Mouse (Mus musculus): ENCODE data around the gene Itga6. TPM values are rescaled to one million over a fixed set of nuclear protein-coding genes. Genes with fewer than 3 reads are reported as not detected.

The Itga6 gene
- polyA plus RNA-seq, 1 experiment = 0.03 TPM

GRCm38 (mm10) chr2:71786591-71787155 lies 41.3 kb downstream of the Itga6 start:
- H3K36me3 ChIP-seq (ENCODE audit: control insufficient read depth) = no peaks in the 10 kb centered on the region
- peaks cover 49% of the 10 kb centered on the region for H3K27me3 ChIP-seq (ENCODE audit: control insufficient read depth)
- TF ChIP-seq TAL1 (IDR thresholded peaks at IDR 0.05; ENCODE audit: low read length) (no peak), GATA1 (IDR thresholded peaks at IDR 0.05; ENCODE audit: low read length) (no peak)
- peak overlapping the region; percentile 65 for H3K4me3 ChIP-seq (replicated peaks)
- no peaks in the 10 kb centered on the region for H3K9me3 ChIP-seq (ENCODE audit: control insufficient read depth, low read length)
- peaks cover 15% of the 10 kb centered on the region for H3K4me1 ChIP-seq (ENCODE audit: control insufficient read depth)

GRCm38 (mm10) chr2:71787156-71787590 lies 41.8 kb downstream of the Itga6 start:
- Histone ChIP-seq H3K4me1 (ENCODE audit: control insufficient read depth) (peaks cover 15% of the 10 kb centered on the region), H3K9me3 (ENCODE audit: control insufficient read depth, low read length) (no peaks in the 10 kb centered on the region), H3K27me3 (ENCODE audit: control insufficient read depth) (peaks cover 49% of the 10 kb centered on the region), H3K4me3 (replicated peaks) (peak overlapping the region; percentile 65), H3K36me3 (ENCODE audit: control insufficient read depth) (no peaks in the 10 kb centered on the region)
- TF ChIP-seq GATA1 (IDR thresholded peaks at IDR 0.05; ENCODE audit: low read length) (no peak), TAL1 (IDR thresholded peaks at IDR 0.05; ENCODE audit: low read length) (no peak)

GRCm38 (mm10) chr2:71787591-71788460 lies 42.4 kb downstream of the Itga6 start:
- peaks cover 49% of the 10 kb centered on the region for H3K27me3 ChIP-seq (ENCODE audit: control insufficient read depth)
- no peaks in the 10 kb centered on the region for H3K9me3 ChIP-seq (ENCODE audit: control insufficient read depth, low read length)
- H3K4me1 ChIP-seq (ENCODE audit: control insufficient read depth) = peaks cover 15% of the 10 kb centered on the region
- no peaks in the 10 kb centered on the region for H3K36me3 ChIP-seq (ENCODE audit: control insufficient read depth)
- peak overlapping the region; percentile 65 for H3K4me3 ChIP-seq (replicated peaks)
- TF ChIP-seq TAL1 (IDR thresholded peaks at IDR 0.05; ENCODE audit: low read length) (no peak), GATA1 (IDR thresholded peaks at IDR 0.05; ENCODE audit: low read length) (no peak)

DNA sequence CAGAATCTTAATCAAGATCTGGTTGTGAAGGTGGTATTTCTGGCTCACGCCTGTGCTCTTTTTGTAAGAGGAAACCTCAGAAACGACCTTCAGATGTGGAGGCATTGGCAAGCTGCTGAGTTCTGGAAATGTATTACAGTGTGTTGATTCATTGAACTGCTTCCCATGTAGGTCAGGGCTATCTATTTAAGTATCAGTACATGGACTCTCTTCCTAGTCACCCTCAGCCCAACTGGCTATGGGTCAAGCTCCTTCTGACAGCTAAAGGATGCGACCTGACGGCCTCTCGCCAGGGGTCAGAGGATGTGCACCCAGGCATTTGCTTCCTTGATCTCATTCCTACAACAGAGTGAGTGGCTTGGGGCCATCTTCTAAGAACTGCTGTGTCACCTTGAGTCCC lies 45.3 kb downstream of the Itga6 start:
- Histone ChIP-seq H3K27me3 (ENCODE audit: control insufficient read depth) (peaks cover 36% of the 10 kb centered on the region), H3K36me3 (ENCODE audit: control insufficient read depth) (no peaks in the 10 kb centered on the region), H3K4me1 (ENCODE audit: control insufficient read depth) (peaks cover 15% of the 10 kb centered on the region), H3K9me3 (ENCODE audit: control insufficient read depth, low read length) (no peaks in the 10 kb centered on the region), H3K4me3 (replicated peaks) (no peak overlapping the region)
- no peak for TF ChIP-seq TAL1 (IDR thresholded peaks at IDR 0.05; ENCODE audit: low read length)
- TF ChIP-seq GATA1 (IDR thresholded peaks at IDR 0.05; ENCODE audit: low read length) = no peak

GRCm38 (mm10) chr2:71791203-71791602 lies 45.8 kb downstream of the Itga6 start:
- Histone ChIP-seq H3K4me1 (ENCODE audit: control insufficient read depth) (peaks cover 15% of the 10 kb centered on the region), H3K4me3 (replicated peaks) (no peak overlapping the region), H3K9me3 (ENCODE audit: control insufficient read depth, low read length) (no peaks in the 10 kb centered on the region), H3K36me3 (ENCODE audit: control insufficient read depth) (no peaks in the 10 kb centered on the region), H3K27me3 (ENCODE audit: control insufficient read depth) (peaks cover 32% of the 10 kb centered on the region)
- TF ChIP-seq GATA1 (IDR thresholded peaks at IDR 0.05; ENCODE audit: low read length) (no peak), TAL1 (IDR thresholded peaks at IDR 0.05; ENCODE audit: low read length) (no peak)

- Histone ChIP-seq H3K27me3 (ENCODE audit: control insufficient read depth) (peaks cover 5% of the 10 kb centered on the region), H3K36me3 (ENCODE audit: control insufficient read depth) (no peaks in the 10 kb centered on the region), H3K4me1 (ENCODE audit: control insufficient read depth) (no peaks in the 10 kb centered on the region), H3K4me3 (replicated peaks) (no peak overlapping the region), H3K9me3 (ENCODE audit: control insufficient read depth, low read length) (no peaks in the 10 kb centered on the region)
- no peak for TF ChIP-seq GATA1 (IDR thresholded peaks at IDR 0.05; ENCODE audit: low read length)
- TF ChIP-seq TAL1 (IDR thresholded peaks at IDR 0.05; ENCODE audit: low read length) = no peak
Measured at GRCm38 (mm10) chr2:71794139-71794538, 48.7 kb downstream of the Itga6 start.

- Histone ChIP-seq H3K4me3 (replicated peaks) (no peak overlapping the region), H3K36me3 (ENCODE audit: control insufficient read depth) (no peaks in the 10 kb centered on the region), H3K4me1 (ENCODE audit: control insufficient read depth) (no peaks in the 10 kb centered on the region), H3K9me3 (ENCODE audit: control insufficient read depth, low read length) (no peaks in the 10 kb centered on the region), H3K27me3 (ENCODE audit: control insufficient read depth) (no peaks in the 10 kb centered on the region)
- TF ChIP-seq TAL1 (IDR thresholded peaks at IDR 0.05; ENCODE audit: low read length) = no peak
- TF ChIP-seq GATA1 (IDR thresholded peaks at IDR 0.05; ENCODE audit: low read length) = no peak
Measured at GRCm38 (mm10) chr2:71796787-71797186, 51.4 kb downstream of the Itga6 start.

DNA sequence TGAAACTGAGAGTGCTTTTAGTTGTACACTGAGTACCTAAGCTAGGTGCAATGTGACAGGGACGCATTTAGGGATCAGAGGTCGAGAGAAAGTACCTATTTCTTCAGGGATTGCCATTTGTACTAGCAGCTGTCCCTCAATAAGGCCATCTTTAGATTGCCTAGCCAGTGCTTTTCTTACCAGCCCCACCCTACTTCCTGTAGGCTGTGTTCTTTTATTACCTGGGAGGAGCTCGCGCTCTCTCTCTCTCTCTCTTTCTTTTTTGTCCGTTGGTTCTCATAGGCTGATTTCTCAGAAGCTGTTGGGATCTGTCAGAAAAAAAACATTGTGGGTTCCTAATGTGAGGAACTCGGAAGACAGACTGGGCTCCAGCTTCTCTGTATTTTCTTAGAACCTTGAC lies 55.4 kb downstream of the Itga6 start:
- H3K27me3 ChIP-seq (ENCODE audit: control insufficient read depth) = no peaks in the 10 kb centered on the region
- H3K4me3 ChIP-seq (replicated peaks) = no peak overlapping the region
- no peak for TF ChIP-seq GATA1 (IDR thresholded peaks at IDR 0.05; ENCODE audit: low read length)
- TF ChIP-seq TAL1 (IDR thresholded peaks at IDR 0.05; ENCODE audit: low read length) = no peak
- H3K9me3 ChIP-seq (ENCODE audit: control insufficient read depth, low read length) = no peaks in the 10 kb centered on the region
- no peaks in the 10 kb centered on the region for H3K36me3 ChIP-seq (ENCODE audit: control insufficient read depth)
- H3K4me1 ChIP-seq (ENCODE audit: control insufficient read depth) = no peaks in the 10 kb centered on the region

DNA sequence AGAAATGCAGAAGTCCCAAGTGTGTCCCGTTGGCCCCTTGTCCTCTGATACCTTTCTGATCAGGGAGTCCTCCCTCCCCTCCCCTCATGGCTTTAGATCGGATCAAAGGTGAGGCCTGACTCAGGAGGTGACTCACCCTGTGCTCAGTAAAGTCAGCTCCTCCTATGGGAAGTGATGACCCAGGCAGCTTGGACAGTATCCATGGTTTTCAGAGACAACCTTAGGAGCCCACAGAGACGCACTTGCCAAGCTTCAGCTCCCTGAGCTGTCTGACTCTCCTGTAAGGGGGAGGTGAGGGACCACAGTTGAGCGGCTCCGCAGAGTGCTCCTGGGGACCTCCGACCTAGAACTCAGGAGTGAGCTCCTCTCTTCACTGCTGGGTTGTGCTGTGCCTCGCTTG lies 56.3 kb downstream of the Itga6 start:
- no peak overlapping the region for H3K4me3 ChIP-seq (replicated peaks)
- H3K4me1 ChIP-seq (ENCODE audit: control insufficient read depth) = no peaks in the 10 kb centered on the region
- no peaks in the 10 kb centered on the region for H3K36me3 ChIP-seq (ENCODE audit: control insufficient read depth)
- TF ChIP-seq TAL1 (IDR thresholded peaks at IDR 0.05; ENCODE audit: low read length) (no peak), GATA1 (IDR thresholded peaks at IDR 0.05; ENCODE audit: low read length) (no peak)
- no peaks in the 10 kb centered on the region for H3K27me3 ChIP-seq (ENCODE audit: control insufficient read depth)
- no peaks in the 10 kb centered on the region for H3K9me3 ChIP-seq (ENCODE audit: control insufficient read depth, low read length)
